Mouse (Mus musculus) kidney, adult 2 months (tissue): ENCODE data around the gene Gm20662.

ENCODE experiments used
- CTCF ChIP-seq: fragments of 200-500 bp; conservative IDR thresholded peaks from 2 replicates; pipeline ENCODE4 v1.5.1; 2011; ENCODE audit warnings: low read depth, mild to moderate bottlenecking, control low read depth, low read length, moderate library complexity, mixed read lengths; ENCODE audit not compliant: insufficient read depth, insufficient read length
- POLR2A ChIP-seq: fragments of 200-500 bp; IDR thresholded peaks from one replicate; pipeline ENCODE4 v1.6.1; 2011; ENCODE audit warnings: low read depth, low read length, control low read depth

DNA sequence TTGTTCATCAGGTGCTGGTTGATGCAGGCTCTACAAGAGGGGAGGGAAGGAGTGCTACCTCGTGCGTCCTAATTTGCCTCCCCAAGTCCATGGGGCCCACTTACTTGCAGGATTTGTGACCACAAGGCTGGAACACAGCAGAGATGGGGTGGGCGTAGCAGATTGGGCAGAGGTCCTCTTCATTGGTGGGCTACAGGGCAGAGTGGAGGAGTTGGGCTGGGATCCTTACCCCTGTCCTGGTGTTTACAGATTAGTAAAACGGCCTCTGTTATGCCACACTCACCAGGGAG, 55.7 kb downstream of the Gm20662 start:
- TF ChIP-seq CTCF, result no peak
- TF ChIP-seq POLR2A, result no peak
